Mouse (Mus musculus) bone marrow, adult 2 months (tissue): ENCODE measurements around the gene Barx2.

ENCODE experiments used
- CTCF ChIP-seq: fragments of 200-500 bp; IDR thresholded peaks from 2 replicates; pipeline ENCODE4 v1.5.1; 2011; ENCODE audit warnings: low read length, control low read depth; ENCODE audit not compliant: control insufficient read depth, insufficient read depth
- POLR2A ChIP-seq: fragments of 200-500 bp; IDR thresholded peaks from 2 replicates; pipeline ENCODE4 v1.6.1; 2011; ENCODE audit warnings: low read depth, mild to moderate bottlenecking, control low read depth, low read length, borderline replicate concordance; ENCODE audit not compliant: control insufficient read depth

DNA sequence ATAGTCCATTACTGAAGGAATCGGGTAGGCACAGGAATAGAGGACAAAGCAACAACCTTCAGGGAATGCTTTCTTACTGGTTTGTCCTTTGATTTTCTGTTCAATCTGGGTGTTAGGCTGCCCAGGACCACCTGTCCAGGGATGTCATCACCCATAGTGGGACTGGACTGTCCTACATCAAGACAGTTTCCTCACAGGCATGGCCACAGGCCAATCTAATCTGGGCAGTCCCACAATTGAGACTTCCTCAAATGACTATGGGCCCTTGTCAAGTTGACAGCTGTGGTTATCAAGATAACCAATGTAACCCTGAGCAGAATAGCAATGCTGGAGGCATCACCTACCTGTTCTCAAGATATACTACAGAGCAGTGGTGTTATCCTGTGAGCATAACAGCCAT is 110.6 kb downstream of the Barx2 start:
- no peak for TF ChIP-seq CTCF
- no peak for TF ChIP-seq POLR2A
